Mouse (Mus musculus): Measurements from ENCODE around the gene Zbtb46.

DNA sequence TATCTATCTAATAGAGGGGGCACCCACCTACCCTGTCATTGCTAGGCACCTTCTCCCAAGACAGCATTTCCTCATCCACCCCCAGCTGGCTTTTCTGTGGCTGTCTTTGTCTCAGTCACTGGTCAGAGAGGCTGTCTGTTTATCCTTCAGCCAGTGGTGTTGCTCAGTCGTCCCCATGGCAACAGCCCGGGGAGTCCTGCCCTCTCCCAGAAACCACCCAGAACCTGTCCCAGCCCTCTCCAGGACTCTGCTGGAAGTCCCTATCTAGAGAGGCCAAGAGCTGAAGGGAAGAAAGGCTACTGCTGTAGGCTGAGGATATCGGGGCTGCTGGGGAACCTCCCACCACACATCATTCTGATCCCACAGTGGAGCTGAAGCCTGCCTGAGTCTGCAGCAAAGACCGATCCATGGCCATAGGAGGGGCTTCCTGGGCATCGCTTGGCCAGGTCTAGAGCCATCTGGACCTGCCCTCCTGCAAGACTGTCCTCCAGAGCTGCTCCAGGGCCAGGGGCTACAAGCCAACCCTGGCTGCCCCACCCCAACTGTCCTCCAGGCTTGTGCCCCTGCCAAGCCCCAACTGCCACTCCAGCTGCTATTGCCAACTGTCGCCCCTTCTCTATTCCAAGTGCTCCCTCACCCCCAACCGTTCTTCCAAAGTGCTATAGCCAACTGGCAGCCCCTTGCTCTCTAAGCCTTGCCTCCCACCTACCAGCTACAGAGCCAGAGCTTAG, 3.9 kb upstream of the Zbtb46 start:
- TF ChIP-seq CTCF (IDR thresholded peaks at IDR 0.05; ENCODE audit: insufficient read depth, low read depth, low read length), result no peak
- TF ChIP-seq POLR2A (IDR thresholded peaks at IDR 0.05; ENCODE audit: insufficient read depth, low read depth, low read length), result no peak
